Mouse (Mus musculus) embryo, embryonic 11.5 days (tissue): ENCODE measurements around the gene Dmrta2.

ENCODE experiments used
- DNase-seq: peaks from one replicate; pipeline ENCODE4 v3.0.0-alpha.2; 2012; ENCODE audit warnings: low read depth, low spot score

The Dmrta2 gene

GRCm38 (mm10) chr4:109977148-109978067, at the start of gene Dmrta2:
Dmrta2 (plus strand) TSS chr4:109978053.
- DNase-seq = peak; percentile 58

DNA sequence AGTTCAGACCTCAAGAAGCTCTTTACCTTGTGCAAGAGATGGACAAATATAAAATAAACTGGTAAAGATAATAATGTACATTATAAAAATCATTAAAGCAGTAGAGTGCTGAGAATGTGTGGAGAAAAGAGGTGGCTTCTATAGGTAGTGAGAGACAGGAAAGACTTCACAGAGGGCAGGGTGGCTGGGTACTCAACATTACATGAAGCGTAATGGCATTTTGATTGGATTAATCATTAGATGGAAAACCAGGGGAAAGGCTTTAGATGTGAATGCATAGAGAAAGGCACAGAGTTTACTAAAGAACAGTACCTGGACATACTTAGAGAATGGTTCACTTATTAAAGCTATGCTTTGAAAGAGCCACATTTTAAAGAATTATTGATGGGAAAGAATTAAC, 48.8 kb upstream of the Dmrta2 start:
- no peak for DNase-seq

GRCm38 (mm10) chr4:109930445-109930844, 47.4 kb upstream of the Dmrta2 start:
- DNase-seq = no peak

GRCm38 (mm10) chr4:109930935-109931334, 46.9 kb upstream of the Dmrta2 start:
- no peak for DNase-seq

DNA sequence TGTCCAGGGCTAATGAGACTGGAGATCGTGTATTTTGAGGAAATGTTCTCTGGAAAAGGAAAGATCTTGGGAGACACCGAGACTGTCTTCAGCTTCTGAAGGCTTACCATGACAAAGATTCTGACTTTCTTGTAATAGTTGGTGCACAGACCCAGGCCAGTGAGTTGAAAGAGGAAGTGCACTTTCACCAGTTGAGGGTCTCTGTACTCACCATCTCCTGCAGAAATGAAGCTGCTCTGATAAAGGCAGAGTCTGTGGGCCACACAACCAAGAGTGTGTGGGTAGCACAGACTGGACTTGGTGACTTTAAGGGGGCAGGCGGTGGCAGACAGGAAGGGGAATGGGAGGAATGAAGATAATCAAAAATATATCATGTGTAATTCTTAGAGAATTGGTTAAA, 41.3 kb upstream of the Dmrta2 start:
- no peak for DNase-seq

DNA sequence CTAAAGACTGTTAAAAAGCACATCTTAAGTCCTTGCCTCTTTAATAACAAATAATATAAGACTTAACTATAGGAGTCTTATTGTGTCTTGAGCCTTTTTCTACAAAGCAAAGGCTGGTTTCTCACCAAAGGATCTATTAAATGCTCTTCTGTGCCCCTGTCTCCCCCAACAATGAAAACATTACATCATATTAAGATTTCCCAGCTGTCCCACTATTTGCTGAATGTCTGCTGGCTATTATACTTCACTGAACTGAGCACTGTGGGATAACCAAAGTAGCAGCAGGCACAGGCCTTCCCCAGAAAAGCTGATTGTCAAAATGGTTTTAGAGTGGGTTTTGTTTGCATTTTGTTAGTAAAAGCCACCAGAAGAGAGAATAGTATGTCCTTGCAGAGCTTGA, 38.6 kb upstream of the Dmrta2 start:
- no peak for DNase-seq

DNA sequence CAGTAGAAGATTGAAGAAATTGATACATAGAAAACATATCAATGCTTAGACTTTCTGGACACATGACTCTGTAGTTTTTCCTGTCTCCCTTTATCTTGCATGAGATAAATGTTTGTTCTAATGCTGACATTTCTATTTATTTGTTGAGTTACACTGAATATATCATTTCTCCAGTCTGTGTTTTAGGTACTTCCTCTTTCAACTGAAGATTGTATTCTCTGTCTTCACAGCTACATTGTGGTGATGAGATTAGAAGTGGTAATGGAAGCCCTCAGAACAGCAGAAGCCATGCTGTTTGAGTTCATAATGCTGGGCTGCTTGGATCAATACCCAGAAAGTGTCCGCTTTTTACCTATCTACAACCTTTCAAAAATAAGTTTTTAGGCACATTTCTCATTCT, 32.3 kb upstream of the Dmrta2 start:
- no peak for DNase-seq

DNA sequence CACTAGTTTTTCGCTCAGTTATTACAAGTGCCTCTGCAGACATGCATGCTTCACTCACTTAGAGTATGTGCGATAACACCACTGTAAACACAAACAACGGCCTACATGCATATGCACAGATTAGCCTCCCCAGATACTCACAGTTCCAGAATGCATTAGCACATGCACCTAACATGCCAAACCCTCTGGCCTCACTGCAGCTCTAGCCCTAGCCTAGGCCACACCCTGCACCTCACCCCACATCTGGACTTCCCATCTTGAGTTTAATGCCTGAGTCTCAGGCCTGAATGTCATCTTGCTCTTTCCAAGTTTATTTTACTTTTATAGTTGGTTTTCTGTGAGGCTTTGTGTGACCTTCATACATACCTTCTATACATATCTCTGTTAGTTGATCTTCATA, 28.5 kb upstream of the Dmrta2 start:
- no peak for DNase-seq

DNA sequence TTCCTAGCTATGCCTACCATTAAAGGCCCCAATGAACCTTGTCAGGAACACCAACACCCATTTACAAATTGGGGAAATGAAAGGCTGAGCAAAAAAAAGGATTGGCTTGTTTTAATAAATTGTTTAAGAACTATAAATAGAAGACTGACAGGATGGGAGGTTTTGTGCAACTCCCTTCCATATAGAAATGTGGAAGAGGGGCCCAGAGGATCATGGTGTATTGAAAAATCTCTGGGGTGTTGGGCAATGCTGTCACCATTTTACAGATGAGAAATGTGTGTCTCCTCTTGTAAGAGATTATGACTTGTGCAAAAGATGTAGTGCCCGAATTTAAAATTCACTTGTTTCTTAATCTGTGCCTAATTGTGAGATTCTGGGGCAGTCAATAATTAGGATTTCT, 24.3 kb upstream of the Dmrta2 start:
- no peak for DNase-seq

- no peak for DNase-seq
These were observed 17.5 kb upstream of the Dmrta2 start for GRCm38 (mm10) chr4:109960201-109960935.

GRCm38 (mm10) chr4:109963570-109964279, 14.1 kb upstream of the Dmrta2 start:
- DNase-seq = no peak

DNA sequence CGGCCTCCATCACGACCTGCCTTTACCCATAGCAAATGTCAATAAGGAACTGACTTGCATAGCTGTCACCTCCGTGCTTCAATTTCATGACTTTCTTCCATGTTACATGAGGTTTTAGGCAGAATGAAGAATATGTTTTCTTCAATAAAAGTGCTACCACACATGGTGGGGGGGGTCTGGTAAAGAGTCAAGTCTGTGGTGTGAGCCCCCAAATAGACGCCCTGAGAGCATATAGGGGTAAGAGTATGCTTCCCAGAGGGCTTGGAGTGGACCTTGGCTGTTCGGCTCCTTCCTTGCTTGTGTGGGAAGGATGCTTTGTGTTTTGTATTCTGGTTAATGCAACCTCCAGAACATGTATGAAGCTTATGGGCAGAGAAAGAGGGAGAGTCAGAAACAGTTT, 8.3 kb upstream of the Dmrta2 start:
- no peak for DNase-seq

- no peak for DNase-seq
These were observed 3.7 kb upstream of the Dmrta2 start for GRCm38 (mm10) chr4:109973991-109974654.

GRCm38 (mm10) chr4:109974655-109975380, 3.0 kb upstream of the Dmrta2 start:
- no peak for DNase-seq

DNA sequence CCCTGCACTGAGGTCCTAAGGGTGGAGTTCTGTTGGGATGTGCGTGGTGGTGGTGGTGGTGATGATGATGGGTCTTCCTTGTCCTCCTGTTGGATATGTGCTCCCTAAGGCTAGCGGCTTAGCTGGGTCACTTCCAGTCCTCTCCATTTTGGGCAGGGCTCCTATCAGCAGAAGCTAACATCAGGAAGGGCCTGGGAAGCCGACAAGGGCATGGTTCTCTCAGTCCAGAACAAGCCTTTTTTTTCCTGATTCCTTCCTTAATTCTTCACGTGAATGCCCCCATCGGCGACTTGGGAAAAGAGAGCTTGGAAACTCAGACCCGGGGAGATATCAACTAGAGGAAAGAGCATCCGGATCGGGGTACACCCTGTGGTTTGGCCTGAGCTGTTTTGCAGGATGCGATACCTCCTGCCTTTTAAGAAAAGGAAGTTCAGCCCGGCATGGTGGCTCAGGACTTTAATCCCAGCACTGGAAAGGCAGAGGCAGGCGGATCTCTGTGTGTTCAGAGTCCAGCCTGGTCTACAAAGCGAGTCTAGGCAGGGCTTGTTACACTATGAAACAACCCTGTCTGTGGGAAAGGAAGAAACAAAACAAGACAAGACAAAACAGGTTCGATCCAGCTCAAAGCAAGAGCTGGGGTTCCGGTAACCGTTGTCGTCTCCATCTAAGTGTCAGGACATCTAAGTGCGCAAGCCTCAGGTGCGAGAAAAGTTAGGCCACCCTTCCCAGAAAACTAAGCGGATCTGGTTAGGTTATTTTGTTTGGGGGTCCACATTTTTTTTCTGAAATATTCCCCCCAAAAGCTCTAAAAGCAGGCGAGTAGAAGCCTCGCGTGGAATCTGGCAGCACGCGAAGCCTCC, 2.2 kb upstream of the Dmrta2 start:
- no peak for DNase-seq

- DNase-seq = no peak
These were observed 1.3 kb upstream of the Dmrta2 start for GRCm38 (mm10) chr4:109976273-109977147.

GRCm38 (mm10) chr4:109978068-109978857, 410 bp downstream of the Dmrta2 start:
- DNase-seq = no peak

GRCm38 (mm10) chr4:109978858-109979340, 1.0 kb downstream of the Dmrta2 start:
- DNase-seq = no peak
